Mouse (Mus musculus) thymus, adult 2 months (tissue): ENCODE results near the gene Ugt1a8.

ENCODE experiments used
- CTCF ChIP-seq: fragments of 200-500 bp; IDR thresholded peaks from 2 replicates; pipeline ENCODE4 v1.5.1; 2012; ENCODE audit warnings: mild to moderate bottlenecking, control low read depth, low read length, moderate library complexity, borderline replicate concordance; ENCODE audit not compliant: control insufficient read depth, poor library complexity, insufficient read depth; ENCODE audit errors: extremely low read depth
- POLR2A ChIP-seq: fragments of 200-500 bp; IDR thresholded peaks from 2 replicates; pipeline ENCODE4 v1.6.1; 2012; ENCODE audit warnings: mild to moderate bottlenecking, low read length, control low read depth, moderate library complexity; ENCODE audit not compliant: control insufficient read depth, poor library complexity, insufficient read depth; ENCODE audit errors: extremely low read depth

- TF ChIP-seq CTCF (no peak), POLR2A (no peak)
Observed at GRCm38 (mm10) chr1:88264237-88264868, 176.7 kb downstream of the Ugt1a8 start.
